ENCODE assay signal across 11 mouse cellular contexts in the genomic region with DNA sequence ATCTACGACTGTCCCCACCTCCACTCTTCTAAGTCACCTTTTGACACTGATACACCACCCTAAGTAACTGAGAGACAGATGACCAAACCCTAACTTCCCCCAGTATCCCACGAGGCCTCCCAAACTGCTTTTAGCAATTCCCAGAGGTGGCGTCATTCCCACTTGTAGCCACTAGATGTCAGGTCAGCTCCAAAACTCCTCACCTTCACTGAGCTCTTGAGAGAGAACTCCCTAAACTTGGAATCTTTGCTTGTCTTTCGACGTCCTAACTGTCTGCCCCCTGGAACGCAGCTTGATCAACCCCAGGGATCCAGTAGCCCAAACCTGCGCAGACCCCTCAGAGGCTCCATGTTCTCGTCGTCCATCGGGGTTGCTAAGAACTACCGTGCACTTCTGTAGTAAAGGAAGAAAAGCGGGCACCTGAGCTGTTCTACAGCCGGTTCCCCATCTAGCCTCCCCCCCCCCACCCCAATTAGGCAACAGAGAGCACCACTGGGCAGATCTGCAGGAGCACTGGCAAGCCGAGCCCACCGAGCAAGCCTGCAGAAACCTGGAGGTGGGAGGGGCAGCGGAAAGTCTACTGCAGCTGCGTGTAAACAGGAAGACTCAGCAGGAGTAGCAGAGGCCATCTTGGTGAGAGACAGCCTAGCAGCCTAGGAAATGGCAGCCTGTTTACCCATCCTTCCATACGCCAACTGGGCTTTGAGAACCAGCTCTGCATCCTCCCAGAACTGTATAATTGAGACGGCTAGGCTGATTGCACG. TPM values are rescaled to one million over a fixed set of nuclear protein-coding genes. Genes with fewer than 3 reads are reported as not detected.
DNase-seq lines count a peak whose midpoint lies in the region; ATAC-seq and TF ChIP-seq lines count a peak whose summit lies in the region.
"Had no signal": no experiment of that assay in that cellular context is flagged by ENCODE, and none has a peak within 500 bp of the region (broad histone marks: within the 10 kb centered on the region; RNA-seq: fewer than 3 reads in every experiment).

No protein-coding gene starts in this region.

- H3K27me3 ChIP-seq in kidney, adult 2 months (replicated peaks; ENCODE audit: control insufficient read depth, insufficient read depth, low read length) = no peaks in the 10 kb centered on the region
- H3K27me3 ChIP-seq in kidney, embryonic 14.5 days (ENCODE audit: control insufficient read depth, insufficient read depth, low read length) = no peaks in the 10 kb centered on the region
- no peaks in the 10 kb centered on the region for H3K27me3 ChIP-seq in splenic B cell, adult 2 months (ENCODE audit: control insufficient read depth, insufficient read depth, low read length, poor library complexity, severe bottlenecking)
- H3K27me3 ChIP-seq: embryonic facial prominence, embryonic 15.5 days; stomach, embryonic 15.5 days had no signal

- no peak overlapping the region for H3K27ac ChIP-seq in kidney, adult 2 months (ENCODE audit: insufficient read depth, low read depth, low read length)
- no peak overlapping the region for H3K27ac ChIP-seq in kidney, embryonic 14.5 days (ENCODE audit: low read depth, low read length)
- H3K27ac ChIP-seq: embryonic facial prominence, embryonic 15.5 days; stomach, embryonic 15.5 days had no signal

- no peak for ATAC-seq in kidney, embryonic 14.5 days (ENCODE audit: low FRiP score, low TSS enrichment)
- peak; percentile 46 for ATAC-seq in granulocyte monocyte progenitor cell, adult 5-6 weeks (replicated peaks; ENCODE audit: poor library complexity, severe bottlenecking)

- whole genome bisulfite sequencing in kidney, adult 2 months = 42% methylated on average over 20 of the region's 20 CpGs
- 40% methylated on average over 20 of the region's 20 CpGs for WGBS in kidney, embryonic 14.5 days

- H3K4me1 ChIP-seq in kidney, adult 2 months (ENCODE audit: control insufficient read depth, insufficient read depth, low read length) = peaks cover 3% of the 10 kb centered on the region; the same call in 1 of the 2 replicates
- no peaks in the 10 kb centered on the region; the same call in 1 of the 2 replicates for H3K4me1 ChIP-seq in kidney, embryonic 14.5 days (ENCODE audit: control insufficient read depth, insufficient read depth, low read length)

- no peaks in the 10 kb centered on the region for H3K9me3 ChIP-seq in kidney, embryonic 14.5 days (ENCODE audit: control insufficient read depth, low read length)
- H3K9me3 ChIP-seq: embryonic facial prominence, embryonic 15.5 days; stomach, embryonic 15.5 days had no signal

- TF ChIP-seq POLR2A in kidney, adult 2 months (IDR thresholded peaks at IDR 0.05; ENCODE audit: low read depth, low read length) = no peak

- H3K4me3 ChIP-seq in kidney, adult 2 months (ENCODE audit: insufficient read depth, low read depth, low read length) = no peak overlapping the region
- H3K4me3 ChIP-seq in kidney, embryonic 14.5 days (ENCODE audit: low read length) = no peak overlapping the region
- H3K4me3 ChIP-seq: embryonic facial prominence, embryonic 15.5 days; stomach, embryonic 15.5 days had no signal

- H3K36me3 ChIP-seq in kidney, adult 2 months (ENCODE audit: control insufficient read depth, insufficient read depth, low read length) = no peaks in the 10 kb centered on the region
- H3K36me3 ChIP-seq in kidney, embryonic 14.5 days (ENCODE audit: control insufficient read depth, insufficient read depth, low read length) = no peaks in the 10 kb centered on the region
- no peaks in the 10 kb centered on the region for H3K36me3 ChIP-seq in splenic B cell, adult 2 months (ENCODE audit: control insufficient read depth, insufficient read depth, low read length, poor library complexity, severe bottlenecking)
- H3K36me3 ChIP-seq: embryonic facial prominence, embryonic 15.5 days; stomach, embryonic 15.5 days had no signal

- H3K9ac ChIP-seq in kidney, embryonic 14.5 days (ENCODE audit: low read depth, low read length) = no peak overlapping the region
- H3K9ac ChIP-seq: embryonic facial prominence, embryonic 15.5 days; stomach, embryonic 15.5 days had no signal

- no peak overlapping the region for H3K4me2 ChIP-seq in kidney, embryonic 14.5 days (replicated peaks; ENCODE audit: low read depth, low read length)
- H3K4me2 ChIP-seq: embryonic facial prominence, embryonic 15.5 days; stomach, embryonic 15.5 days had no signal

- TF ChIP-seq CTCF in kidney, adult 2 months (conservative IDR thresholded peaks at IDR 0.05; ENCODE audit: insufficient read depth, insufficient read length, low read depth, low read length) = peak; percentile 86

- DNase-seq in kidney, adult 2 months = peak; percentile 69
- peak; percentile 90 for DNase-seq in R1 (ENCODE audit: low read depth, low spot score)
- DNase-seq in cerebellum, postnatal 14 days = peak; percentile 78 to 82
- DNase-seq in layer of hippocampus, adult 9-10 months (ENCODE audit: low spot score) = peak; percentile 26
- DNase-seq in lung, postnatal 36 days = peak; percentile 77
- DNase-seq in splenic B cell, adult 2 months (ENCODE audit: low read depth, low spot score) = peak; percentile 70

RNA-seq across cellular contexts. Expression of a gene that starts 33.9 kb away (rescaled TPM):
- polyA plus RNA-seq in kidney, adult 2 months (2012; rRNA removed) = not detected in 2 replicates
- polyA plus RNA-seq in kidney, embryonic 14.5 days (2014; fragmentation: Nextera tagmentation; extraction: Ambion mirVana) = not detected in 2 replicates
- total RNA-seq in granulocyte monocyte progenitor cell, adult 5-6 weeks (2014; fragmentation: Nextera tagmentation) = not detected in 2 replicates
- not detected in 2 replicates for total RNA-seq in granulocyte monocyte progenitor cell, adult 5-6 weeks (2017)
- polyA plus RNA-seq: embryonic facial prominence, embryonic 15.5 days; liver, embryonic 16.5 days; stomach, embryonic 15.5 days had no signal

RNA-seq across cellular contexts. Expression of a gene that starts 41.8 kb away (rescaled TPM):
- polyA plus RNA-seq in kidney, adult 2 months (2012; rRNA removed) = 7.3 and 8.7 TPM in 2 replicates
- 7.9 and 10.2 TPM in 2 replicates for polyA plus RNA-seq in kidney, embryonic 14.5 days (2014; fragmentation: Nextera tagmentation; extraction: Ambion mirVana)
- 7.2 and 9.7 TPM in 2 replicates for total RNA-seq in granulocyte monocyte progenitor cell, adult 5-6 weeks (2014; fragmentation: Nextera tagmentation)
- 0.62 and 2.8 TPM in 2 replicates for total RNA-seq in granulocyte monocyte progenitor cell, adult 5-6 weeks (2017)

Comparison
In these comparisons a context has a peak if more than half of its experiments do, and no peak if none do; other contexts are left out.
1. DNase-seq: peak in every context shown above with its lines; median percentile 90 in R1; 80 in cerebellum, postnatal 14 days; 77 in lung, postnatal 36 days; 70 in splenic B cell, adult 2 months; 69 in kidney, adult 2 months; 26 in layer of hippocampus, adult 9-10 months.